Mouse (Mus musculus): ENCODE results near the gene Agap1.
"Not testable (repeated sequence)": the region's sequence is repeated elsewhere in the genome, so short reads cannot be mapped to it uniquely, and the experiment has no call there.

Agap1 gene

DNA sequence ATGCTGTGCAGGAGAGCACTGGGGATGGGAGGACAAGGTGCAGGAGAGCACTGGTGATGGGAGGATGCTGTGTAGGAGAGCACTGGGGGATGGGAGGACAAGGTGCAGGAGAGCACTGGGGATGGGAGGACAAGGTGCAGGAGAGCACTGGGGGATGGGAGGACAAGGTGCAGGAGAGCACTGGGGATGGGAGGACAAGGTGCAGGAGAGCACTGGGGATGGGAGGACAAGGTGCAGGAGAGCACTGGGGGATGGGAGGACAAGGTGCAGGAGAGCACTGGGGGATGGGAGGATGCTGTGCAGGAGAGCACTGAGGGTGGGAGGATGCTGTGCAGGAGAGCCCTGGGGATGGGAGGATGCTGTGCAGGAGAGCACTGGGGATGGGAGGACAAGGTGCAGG, 47.3 kb downstream of the Agap1 start:
- not testable (repeated sequence) for DNase-seq (ENCODE audit: low read depth, low spot score)

DNA sequence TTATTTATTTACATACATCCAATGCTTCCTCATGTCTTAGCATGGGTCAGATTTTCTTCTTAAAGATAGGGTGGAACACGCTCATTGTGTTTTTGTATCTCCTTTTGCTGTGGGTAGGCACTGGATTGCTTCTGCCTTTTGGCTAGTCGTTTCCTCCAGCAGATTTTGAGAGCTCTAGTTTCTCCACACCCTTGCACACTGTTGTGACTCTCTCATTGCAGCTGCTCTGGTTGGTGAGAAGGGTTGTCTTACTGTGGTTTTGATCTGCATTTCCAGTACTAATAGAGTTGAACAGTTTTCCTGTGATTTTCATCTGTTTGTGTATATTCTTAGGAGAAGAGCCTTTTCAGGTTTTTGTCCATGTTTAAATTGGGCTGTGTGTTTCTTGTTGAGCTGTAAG, 54.6 kb downstream of the Agap1 start:
- no peak for DNase-seq (ENCODE audit: low read depth, low spot score)

DNA sequence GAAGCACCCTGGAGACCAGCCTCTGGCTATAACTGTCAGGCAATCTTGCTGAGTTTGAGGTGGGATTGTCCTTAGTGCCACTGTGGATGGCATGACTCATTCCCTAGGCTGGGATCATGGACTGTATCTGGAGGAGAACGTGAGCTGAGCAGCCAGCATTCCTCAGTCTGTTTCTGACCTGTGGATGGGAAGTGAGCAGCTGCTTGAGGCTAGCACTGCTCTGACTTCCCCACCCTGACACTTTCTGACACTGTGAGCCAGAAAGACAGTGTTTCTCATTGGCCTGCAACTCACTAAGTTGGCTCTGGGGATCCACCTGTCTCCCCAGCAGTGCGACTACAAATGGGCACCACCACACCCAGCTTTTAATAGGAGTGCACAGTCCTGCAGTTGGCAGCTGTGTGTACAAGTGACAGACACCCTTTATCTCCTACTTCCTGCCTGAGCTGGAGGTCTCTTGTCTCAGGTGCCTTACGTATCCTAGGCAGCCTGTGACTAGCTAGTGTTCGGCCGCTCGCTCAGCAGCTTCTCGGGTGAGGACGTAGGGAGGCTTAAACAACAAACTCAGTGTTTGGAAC, 55.2 kb downstream of the Agap1 start:
- no peak for DNase-seq (ENCODE audit: low read depth, low spot score)

DNA sequence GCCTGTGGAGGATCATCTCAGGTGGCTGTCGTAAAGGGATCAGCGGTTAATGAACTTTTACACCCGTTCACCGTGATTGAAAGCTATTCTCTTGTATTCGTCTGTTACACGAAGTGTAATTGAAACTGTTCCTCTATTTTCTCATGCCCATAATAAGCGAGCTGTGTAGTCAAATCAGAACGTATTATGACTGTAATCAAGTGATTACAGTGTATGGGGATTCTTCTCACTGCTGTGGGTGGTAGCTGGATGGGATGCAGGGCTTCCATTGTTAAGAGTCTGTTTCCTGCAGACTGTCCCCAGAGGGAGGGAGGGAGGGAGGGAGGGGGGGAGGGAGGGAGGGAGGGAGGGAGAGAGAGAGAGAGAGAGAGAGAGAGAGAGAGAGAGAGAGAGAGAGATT, 56.1 kb downstream of the Agap1 start:
- DNase-seq (ENCODE audit: low read depth, low spot score), result no peak

DNA sequence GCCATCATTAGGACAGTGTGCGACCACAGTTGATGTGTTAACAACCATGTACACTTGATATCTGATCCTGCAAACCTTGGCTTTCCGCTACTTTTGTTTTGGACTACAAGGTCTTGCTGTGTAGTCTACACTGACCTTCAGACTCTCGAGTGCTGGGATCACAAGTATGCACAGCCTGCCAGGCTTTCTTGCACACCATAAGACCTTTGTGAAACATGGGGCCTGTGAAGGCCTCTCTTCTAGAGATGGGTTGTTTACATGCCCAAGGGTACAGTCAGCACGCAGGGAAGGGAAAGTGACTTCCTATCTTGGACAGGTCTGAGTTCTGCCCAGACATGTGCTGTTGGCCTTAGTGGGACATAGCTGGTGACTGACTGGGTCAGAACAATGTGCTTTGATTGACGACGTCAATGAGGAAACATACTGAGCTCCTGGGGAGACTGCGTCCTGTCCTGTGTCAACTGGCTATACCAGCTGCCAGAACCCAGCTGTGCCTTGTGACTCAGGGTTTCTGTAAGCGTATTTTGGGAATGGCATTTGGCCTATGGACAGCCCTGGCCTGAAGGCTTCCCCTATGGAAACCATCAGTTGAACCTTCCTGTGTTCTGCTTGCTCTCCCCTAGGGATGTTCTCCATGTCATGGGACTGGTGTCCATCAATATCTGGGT, 59.1 kb downstream of the Agap1 start:
- DNase-seq (ENCODE audit: low read depth, low spot score), result peak; percentile 19

DNA sequence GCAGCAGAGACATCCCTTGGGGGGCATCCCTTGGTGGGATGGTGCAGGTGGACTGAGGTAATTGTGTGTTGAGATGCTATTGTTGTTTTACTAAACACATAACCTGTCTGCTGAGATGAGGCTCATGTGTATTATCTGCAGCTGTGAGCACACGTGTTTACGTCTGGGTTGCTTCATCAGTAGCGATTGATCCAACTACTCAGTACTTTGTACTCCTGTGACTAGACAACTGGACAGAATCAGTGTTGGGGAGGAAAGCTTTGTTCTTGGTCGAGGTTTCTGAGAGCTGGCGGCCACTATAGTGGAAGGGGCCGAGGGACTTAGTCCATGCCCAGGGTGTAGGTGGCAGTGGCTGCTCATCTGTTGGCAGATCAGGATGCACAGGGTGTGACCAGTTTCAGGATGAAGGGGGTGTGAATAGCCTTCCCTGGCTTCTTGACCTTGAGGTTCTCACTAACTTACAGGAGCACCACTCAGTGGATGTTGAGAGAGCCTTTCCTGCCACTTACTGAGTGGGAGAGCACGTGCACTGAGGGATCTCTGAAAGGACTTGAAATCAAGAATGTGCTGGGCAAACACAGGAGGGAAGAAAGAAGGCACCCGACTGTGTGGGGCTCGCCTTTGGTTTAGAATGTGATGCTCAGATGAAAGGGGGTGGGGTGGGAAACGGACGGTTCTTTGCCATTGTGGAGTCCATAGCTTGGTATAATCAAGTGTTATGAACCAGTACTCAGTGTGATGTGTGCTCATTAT, 61.4 kb downstream of the Agap1 start:
- DNase-seq (ENCODE audit: low read depth, low spot score), result peak; percentile 27

DNA sequence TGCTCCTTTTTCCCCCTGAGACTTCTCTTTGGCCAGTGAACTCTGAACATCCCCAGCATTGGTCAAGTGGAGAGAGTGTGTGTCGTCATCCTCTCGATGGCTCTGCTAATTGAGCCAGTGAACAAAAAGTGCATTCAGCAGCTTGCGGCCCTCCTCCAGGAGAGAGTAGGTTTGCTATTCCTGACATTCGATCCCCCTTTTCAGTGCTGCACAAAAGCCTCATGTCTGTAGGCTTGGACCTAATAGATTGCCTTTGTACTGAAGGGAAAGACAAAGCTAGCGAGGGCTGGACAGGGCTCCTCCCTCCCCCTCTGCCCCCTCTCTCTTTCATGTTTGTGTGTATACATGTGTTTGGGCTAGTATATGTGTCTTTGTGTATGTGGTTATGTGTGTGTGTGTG, 63.2 kb downstream of the Agap1 start:
- DNase-seq (ENCODE audit: low read depth, low spot score), result no peak

DNA sequence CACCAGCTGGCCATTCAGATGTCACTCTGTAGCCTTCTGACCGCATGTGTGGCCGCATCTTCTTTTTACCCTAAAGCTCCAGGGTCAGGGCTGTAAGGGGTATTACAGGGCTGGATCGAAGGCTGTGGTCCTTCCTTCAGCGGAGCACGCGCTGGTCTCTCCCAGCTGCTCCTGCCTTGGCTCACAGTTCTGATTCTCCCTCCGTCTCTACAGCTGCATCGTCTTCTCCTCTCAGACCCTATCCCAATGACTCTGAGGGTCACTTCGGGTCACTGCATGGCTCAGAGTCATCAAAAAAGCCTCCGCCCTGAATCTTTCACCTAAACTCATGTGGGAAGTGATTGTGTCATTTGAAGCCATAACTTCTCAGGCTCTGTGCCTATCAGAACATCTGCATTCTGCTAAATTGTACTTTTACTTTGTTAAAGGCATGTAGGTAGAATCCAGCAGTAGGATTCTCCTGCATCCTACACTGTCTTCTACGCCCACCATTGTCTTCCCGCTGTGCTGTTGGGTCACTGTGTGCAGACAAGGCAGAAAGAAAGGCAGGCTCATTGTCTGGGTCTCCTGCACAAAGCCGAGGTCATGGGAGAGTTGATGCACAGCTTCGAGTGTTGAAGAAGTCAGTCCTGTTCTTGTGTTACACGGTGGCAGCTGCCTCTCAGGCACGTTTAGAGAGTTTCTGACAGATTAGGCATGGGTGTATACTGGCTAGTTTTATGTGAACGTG, 65.5 kb downstream of the Agap1 start:
- no peak for DNase-seq (ENCODE audit: low read depth, low spot score)

DNA sequence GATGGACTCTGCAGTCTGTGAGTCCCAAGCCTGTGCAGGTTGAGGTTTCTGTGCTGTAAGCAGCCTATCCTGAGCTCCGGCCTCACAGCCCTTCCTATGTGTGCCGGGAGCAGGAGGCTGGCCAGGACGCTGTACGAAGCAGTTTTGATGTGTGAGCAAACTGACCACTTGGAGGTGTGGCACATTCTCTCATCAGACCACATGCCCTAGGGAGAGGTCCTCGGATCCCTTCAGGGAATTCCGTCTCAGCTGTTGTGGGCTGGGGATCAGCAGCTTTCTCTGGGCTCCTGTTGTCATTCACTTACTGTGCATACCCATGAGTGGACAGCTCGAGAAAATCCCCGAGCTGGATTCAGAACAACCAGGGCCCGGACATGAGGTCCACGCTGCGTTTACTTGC, 66.8 kb downstream of the Agap1 start:
- DNase-seq (ENCODE audit: low read depth, low spot score), result no peak

DNA sequence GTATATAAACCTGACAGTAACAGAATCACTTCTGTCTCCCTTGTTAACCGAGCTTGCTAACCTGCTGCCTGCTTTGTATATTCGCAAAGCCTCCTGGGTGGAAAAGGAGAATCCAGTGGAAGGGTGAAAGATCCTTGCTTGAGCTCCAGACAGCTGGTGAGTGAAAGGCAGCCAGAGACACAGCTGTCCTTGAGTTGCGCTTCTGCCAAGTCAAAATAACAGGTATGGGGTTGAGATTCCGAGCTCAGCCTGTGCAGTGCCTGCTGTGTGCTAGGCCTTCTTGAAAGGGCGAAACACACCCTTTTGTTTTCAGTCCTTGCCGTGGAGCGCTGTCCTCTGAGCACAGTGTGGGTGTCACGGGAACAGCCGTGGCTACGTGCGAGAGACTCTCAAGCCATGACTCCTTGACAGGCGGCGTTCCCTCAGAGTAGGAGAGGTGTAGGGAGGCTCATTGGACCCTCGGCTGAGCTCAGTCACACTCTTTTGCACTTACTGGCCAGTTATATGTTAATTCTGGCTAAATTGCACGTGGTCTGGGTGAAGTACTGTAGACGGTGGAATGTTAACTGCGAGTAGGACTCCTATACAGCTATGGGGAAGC, 67.4 kb downstream of the Agap1 start:
- peak; percentile 32 for DNase-seq (ENCODE audit: low read depth, low spot score)

DNA sequence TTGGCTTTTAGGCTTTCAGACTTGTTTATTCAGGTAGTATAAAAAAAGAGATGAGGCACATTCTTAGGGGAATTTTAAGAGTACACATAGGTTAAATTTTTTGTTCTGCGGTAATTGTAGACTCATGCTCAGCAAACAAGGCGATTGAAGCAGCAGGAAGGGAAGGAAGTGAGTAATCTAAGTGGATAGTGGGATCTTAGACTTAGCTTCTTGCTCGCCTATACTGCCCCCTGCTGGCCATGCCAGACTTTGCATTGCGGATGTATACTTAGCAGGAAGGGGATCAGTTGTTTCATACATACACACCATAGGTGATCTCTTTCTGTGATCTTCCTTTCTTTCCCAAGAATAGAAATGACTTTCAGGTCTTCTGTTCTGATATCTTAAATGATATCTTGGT, 69.8 kb downstream of the Agap1 start:
- peak; percentile 88 for DNase-seq (ENCODE audit: low read depth, low spot score)

DNA sequence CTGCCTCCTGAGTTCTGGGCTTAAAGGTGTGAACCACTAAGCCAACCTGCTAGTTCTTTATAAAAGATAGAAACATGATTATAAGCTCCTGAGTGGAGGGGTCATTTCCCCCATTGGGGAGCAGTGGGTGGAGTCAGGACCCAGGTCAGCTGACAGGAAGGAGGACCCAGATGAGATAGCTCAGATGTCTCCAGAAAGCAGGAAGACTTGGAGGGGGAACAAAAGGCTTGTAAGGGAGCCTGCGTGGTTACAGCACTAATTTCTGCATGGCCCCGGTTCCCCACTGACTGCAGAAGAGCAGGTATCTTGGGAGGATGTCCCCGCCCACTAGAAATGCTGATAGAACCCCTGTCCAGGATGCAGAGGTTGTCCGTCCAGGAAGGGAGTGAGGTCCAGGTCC, 70.4 kb downstream of the Agap1 start:
- no peak for DNase-seq (ENCODE audit: low read depth, low spot score)

DNA sequence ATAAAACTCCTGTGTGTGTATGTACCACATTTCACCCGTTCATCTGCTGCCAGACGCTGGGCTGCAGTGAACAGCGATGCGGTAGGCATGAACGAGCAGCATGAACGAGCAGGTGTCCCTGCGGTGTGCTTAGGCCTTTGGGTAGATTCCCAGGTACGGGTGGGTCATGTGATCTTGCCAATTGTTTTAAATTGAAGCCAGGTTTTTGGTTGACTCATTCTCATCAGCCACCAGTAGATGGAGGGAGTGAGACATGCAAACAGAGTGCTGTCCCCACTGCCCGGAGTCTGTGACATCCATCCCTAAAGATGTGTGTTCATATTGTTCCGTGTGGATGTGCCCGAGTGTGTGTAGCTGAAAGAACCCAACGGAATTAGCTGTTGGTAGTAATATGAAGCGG, 71.2 kb downstream of the Agap1 start:
- peak; percentile 83 for DNase-seq (ENCODE audit: low read depth, low spot score)

DNA sequence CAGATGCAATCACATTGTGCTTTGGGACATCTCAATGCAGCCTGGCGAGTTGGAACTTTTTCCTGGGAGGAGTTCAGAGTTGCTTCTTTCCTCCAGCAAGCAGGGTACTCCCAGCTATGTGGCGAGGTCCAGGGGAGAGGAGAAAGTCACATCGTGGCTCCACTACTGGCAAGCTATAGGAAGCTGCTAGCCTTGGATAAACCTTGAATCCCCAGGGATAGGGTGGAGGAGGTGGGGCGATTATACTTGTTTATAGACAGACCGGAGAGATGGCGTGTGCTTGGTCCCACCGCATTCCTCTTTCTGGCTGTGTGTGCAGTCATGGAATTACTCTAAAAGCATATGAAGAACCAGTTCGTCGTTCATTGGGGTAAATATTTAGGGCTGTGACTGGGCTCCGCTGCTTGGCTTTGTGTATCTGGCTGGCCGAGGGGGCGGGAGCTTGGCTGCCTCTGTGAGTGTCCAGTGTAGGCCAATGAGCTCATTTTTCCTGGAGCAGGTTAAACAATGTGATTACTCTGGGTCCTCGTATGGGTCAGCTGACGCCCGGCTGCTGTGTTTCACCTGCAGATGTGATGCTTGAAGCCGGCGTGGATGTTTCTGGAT, 74.2 kb downstream of the Agap1 start:
- DNase-seq (ENCODE audit: low read depth, low spot score), result no peak

DNA sequence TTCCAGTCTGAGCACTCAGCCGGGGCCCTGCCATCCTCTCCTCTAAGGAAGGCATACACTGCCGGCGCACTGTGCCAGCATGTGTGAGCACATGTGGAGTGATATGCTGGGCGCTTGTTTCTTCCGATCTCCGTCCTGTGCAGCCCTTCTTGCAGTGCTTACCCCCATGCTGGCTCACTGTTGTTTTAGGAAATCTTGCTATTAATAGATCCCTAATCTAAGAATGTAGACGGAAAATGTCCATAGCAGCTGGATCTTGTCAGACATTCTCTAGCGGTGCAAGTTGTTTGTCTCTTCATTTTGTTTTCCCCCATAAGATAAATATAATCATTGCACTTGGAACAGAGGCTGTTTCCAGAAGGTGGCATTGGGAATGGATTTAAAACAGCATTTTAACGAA, 79.1 kb downstream of the Agap1 start:
- no peak for DNase-seq (ENCODE audit: low read depth, low spot score)

DNA sequence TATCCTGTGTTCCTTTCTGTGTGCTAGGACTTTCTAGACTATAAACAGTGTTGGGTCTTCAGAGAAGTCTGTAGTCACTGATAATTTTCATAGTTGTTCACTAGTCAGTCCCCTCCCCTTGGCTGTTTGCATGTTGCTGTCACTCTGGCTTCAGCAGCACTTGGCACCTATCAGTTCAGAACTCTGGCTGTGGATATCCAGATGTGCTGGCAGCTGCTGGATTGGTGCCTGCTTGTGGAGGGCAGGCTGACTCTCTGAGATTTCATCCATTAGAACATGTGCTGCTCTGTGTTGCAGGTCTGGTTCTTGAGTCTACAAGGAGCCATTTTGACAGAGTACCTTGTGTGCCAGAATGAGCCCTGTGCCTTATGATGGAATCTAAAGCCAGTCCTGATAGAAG, 80.6 kb downstream of the Agap1 start:
- DNase-seq (ENCODE audit: low read depth, low spot score), result no peak

DNA sequence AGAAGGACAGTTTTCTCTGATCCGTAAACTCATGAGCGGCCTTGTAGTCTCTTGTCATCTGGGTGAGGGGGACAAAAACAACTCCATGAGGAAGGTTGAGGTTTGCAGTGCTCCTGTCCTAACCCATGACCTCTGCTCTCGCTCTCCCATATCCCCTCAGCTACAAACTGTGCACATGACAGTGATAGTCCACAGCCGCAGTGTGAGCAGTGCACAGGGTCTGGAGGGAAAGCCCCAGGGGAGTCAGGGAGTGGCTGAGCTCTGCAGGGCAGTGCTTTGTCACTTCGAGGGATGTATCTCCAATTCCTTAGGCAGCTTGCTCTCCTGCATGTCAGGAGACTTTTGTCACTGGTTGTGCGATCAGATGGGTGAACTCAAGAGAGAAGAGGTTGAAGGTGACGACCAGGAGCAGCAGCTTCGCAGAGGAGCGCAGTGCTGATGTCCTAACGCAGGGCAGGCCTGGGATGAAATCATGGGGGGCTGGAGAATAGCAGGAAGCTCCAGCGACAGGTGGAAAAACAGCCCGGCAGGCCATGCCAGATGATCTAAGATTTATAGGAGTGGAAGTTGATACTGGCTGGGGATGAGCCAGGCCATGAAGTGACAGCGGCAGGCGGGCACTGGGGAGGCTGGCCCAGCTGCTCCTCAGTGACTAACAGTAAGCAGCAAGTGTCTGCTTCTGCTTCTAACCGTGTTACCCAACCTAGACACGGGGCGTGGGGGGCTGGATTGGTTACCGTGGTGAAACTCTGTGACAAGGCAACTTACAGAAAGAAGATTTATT, 83.7 kb downstream of the Agap1 start:
- DNase-seq (ENCODE audit: low read depth, low spot score), result no peak

DNA sequence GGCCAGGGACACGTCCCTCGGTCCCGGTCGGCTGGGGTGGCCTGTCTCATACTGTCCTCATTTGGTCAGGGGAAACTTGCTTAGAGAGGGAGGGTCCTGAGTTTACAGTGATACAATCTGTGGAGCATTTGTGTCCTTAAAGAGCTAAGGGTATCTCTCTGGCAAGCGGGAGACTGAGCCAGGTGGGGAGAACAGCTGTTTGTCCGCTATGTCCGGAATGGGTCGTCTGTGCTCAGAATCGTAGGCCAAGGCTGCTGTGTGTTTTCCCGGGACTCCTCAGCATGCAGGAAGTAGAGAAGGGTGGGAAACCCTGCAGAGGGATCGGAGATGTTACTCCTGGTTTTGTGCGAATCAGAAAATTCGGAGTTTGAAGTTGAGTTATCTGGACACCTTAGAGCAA, 84.5 kb downstream of the Agap1 start:
- no peak for DNase-seq (ENCODE audit: low read depth, low spot score)

DNA sequence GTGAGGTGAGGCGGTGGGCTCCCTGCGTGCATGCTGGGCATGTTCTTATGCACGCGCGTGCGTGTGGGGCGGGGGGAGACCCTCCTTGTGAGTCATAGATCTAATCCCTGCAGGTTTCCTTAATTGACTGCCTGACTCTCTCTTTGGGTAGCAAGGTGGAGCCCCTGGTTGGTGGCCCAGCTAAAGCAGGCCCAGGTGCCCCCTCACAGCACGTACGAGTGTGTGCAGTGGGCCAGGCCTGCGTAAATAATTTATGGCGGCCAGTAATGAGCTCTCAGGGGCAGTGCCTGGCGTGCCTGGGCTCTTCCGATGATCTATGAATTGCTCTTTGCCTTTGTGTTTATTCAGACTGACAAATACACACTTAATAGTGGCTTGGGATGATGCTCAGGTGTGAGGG, 86.5 kb downstream of the Agap1 start:
- DNase-seq (ENCODE audit: low read depth, low spot score), result no peak

DNA sequence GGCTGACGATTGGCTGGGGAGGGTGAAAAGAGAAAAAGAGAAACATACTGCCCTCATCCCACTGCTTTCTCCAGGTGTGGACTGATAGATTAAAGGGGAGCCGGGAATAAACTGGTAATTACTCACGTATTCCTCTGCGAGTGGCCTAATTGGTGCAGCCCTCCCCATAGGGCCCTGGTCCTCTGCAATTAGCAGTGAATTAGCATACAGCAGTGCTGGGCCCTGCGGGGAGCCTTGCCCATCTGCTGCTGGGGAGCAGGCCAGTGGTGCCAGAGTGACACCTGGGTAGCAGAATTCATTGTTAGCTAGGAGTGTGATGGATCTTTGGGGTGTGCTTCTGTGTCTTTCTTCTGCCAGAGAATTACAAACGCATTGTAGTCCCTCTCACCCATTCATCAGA, 87.9 kb downstream of the Agap1 start:
- no peak for DNase-seq (ENCODE audit: low read depth, low spot score)

DNA sequence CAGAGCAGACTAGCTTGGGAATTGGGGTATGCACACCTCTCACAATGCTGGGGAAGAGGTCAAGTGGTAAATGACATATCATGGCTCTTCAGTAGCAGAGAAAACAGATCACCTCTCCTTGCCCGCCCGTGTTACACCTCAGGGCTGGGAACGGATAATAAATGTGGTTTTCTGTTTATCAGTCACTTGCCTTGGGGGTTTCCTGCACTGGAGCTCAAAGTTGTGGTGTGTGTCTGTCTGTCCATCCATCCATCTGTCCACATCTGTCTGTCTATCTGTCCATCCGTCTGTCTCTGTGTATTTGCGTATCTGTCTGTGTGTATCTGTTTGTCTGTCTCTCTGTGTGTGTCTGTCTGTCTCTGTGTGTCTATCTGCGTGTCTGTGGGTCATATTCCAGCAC, 88.7 kb downstream of the Agap1 start:
- DNase-seq (ENCODE audit: low read depth, low spot score), result no peak

Measured in ES-CJ7 (cell line).